Comparison of ENCODE assay signal across 25 mouse cellular contexts in the genomic region with DNA sequence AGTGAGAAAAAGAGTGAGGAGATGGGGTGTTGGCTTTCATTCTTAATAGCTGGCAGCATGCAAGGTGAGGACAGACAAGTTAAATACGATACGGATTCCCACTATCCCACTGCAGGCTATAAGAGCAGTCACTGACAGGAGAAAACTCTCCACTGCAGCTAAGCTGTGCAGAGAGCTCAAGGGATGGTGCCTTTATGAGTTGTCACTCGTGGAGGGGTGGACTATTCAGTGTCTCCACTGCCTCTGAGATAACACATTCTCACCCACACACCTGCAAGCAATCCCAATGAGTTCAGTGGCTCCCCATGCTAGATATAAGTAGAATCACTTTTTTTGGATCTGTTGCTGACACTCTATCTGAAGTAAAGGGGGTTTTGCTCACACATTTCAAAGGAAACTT. TPM values are rescaled to one million over a fixed set of nuclear protein-coding genes. Genes with fewer than 3 reads are reported as not detected.
"Had no signal": no experiment of that assay in that cellular context is flagged by ENCODE, and none has a peak within 500 bp of the region (broad histone marks: within the 10 kb centered on the region; RNA-seq: fewer than 3 reads in every experiment).

No protein-coding gene starts in this region.

- H3K4me1 ChIP-seq: liver, embryonic 12.5 days; liver, embryonic 15.5 days; lung, embryonic 15.5 days; megakaryocyte, embryonic 14.5 days; midbrain, embryonic 10.5 days; midbrain, embryonic 13.5 days; neural tube, embryonic 13.5 days had no signal

- H3K27ac ChIP-seq: left cerebral cortex, adult 2 months; liver, embryonic 12.5 days; liver, embryonic 15.5 days; lung, embryonic 15.5 days; midbrain, embryonic 10.5 days; midbrain, embryonic 13.5 days; neural tube, embryonic 13.5 days; stomach, postnatal 0 days had no signal

- H3K4me2 ChIP-seq: liver, embryonic 12.5 days; liver, embryonic 15.5 days; lung, embryonic 15.5 days; midbrain, embryonic 13.5 days; neural tube, embryonic 13.5 days had no signal

- H3K9ac ChIP-seq: liver, embryonic 12.5 days; liver, embryonic 15.5 days; lung, embryonic 15.5 days; midbrain, embryonic 13.5 days; neural tube, embryonic 13.5 days had no signal

- H3K9me3 ChIP-seq: liver, embryonic 12.5 days; liver, embryonic 15.5 days; lung, embryonic 15.5 days; midbrain, embryonic 13.5 days; neural tube, embryonic 13.5 days had no signal

- H3K27me3 ChIP-seq: liver, embryonic 12.5 days; liver, embryonic 15.5 days; lung, embryonic 15.5 days; megakaryocyte, embryonic 14.5 days; midbrain, embryonic 13.5 days; neural tube, embryonic 13.5 days had no signal

- H3K36me3 ChIP-seq: liver, embryonic 12.5 days; liver, embryonic 15.5 days; lung, embryonic 15.5 days; midbrain, embryonic 10.5 days; midbrain, embryonic 13.5 days; neural tube, embryonic 13.5 days had no signal

- ATAC-seq: liver, embryonic 12.5 days; midbrain, embryonic 13.5 days; midbrain, embryonic 16.5 days had no signal

- H3K4me3 ChIP-seq: left cerebral cortex, adult 2 months; liver, embryonic 12.5 days; liver, embryonic 15.5 days; lung, embryonic 15.5 days; megakaryocyte, embryonic 14.5 days; midbrain, embryonic 10.5 days; midbrain, embryonic 13.5 days; myocyte; neural tube, embryonic 13.5 days had no signal

- DNase-seq: kidney, adult 11 months; kidney, postnatal 36 days; layer of hippocampus, postnatal 36 days; lung, adult 18-20 months; lung, postnatal 10 days; lung, postnatal 36 days; retina, postnatal 1 day; right cerebral cortex, postnatal 4 days; thymus, postnatal 25 days had no signal

RNA-seq across cellular contexts. Expression of a gene that starts 21.9 kb away (rescaled TPM):
- polyA plus RNA-seq: liver, embryonic 12.5 days; liver, embryonic 15.5 days had no signal

RNA-seq across cellular contexts. Expression of a gene that starts 47.9 kb away (rescaled TPM):
- polyA plus RNA-seq: kidney, embryonic 14.5 days; limb, embryonic 11.5 days; limb, embryonic 14.5 days; liver, embryonic 12.5 days; liver, embryonic 15.5 days; lung, embryonic 15.5 days; midbrain, embryonic 10.5 days; midbrain, embryonic 13.5 days; midbrain, embryonic 16.5 days; myocyte; neural tube, embryonic 13.5 days; stomach, embryonic 14.5 days; stomach, postnatal 0 days; thymus, postnatal 0 days had no signal
